Mouse (Mus musculus): ENCODE results near the gene Mapt.
A peak's percentile ranks its signal among the peaks of the same experiment; 100 is the strongest.

The Mapt gene

GRCm38 (mm10) chr11:104309377-104310225 lies 78.4 kb downstream of the Mapt start:
- DNase-seq (ENCODE audit: extremely low read depth, insufficient read length, low spot score): no peak

DNA sequence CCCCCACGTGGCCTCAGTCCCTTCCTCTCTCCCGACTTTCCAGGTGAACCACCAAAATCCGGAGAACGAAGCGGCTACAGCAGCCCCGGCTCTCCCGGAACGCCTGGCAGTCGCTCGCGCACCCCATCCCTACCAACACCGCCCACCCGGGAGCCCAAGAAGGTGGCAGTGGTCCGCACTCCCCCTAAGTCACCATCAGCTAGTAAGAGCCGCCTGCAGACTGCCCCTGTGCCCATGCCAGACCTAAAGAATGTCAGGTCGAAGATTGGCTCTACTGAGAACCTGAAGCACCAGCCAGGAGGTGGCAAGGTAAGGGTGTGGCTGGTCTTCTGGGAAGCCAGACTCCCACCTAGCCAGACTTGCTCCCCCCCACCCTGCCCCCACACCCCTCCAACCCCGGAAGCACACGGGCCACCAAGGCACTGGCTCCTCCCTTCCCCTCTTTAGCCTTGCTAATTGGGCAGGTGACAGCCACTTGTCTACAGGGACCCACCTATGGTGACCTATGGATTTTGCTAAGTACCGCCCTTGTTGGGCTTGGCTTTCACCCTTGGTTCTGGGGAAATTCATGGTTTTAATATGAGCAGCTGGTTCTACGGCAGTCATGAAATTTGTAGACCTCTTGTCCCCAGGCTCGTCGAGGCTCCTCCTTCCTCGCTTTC lies 79.2 kb downstream of the Mapt start:
- DNase-seq (ENCODE audit: extremely low read depth, insufficient read length, low spot score): no peak

GRCm38 (mm10) chr11:104311643-104312042 lies 80.5 kb downstream of the Mapt start:
- no peak for DNase-seq (ENCODE audit: extremely low read depth, insufficient read length, low spot score)

GRCm38 (mm10) chr11:104315703-104316102 lies 84.5 kb downstream of the Mapt start:
- DNase-seq (ENCODE audit: extremely low read depth, insufficient read length, low spot score): peak; percentile 60

DNA sequence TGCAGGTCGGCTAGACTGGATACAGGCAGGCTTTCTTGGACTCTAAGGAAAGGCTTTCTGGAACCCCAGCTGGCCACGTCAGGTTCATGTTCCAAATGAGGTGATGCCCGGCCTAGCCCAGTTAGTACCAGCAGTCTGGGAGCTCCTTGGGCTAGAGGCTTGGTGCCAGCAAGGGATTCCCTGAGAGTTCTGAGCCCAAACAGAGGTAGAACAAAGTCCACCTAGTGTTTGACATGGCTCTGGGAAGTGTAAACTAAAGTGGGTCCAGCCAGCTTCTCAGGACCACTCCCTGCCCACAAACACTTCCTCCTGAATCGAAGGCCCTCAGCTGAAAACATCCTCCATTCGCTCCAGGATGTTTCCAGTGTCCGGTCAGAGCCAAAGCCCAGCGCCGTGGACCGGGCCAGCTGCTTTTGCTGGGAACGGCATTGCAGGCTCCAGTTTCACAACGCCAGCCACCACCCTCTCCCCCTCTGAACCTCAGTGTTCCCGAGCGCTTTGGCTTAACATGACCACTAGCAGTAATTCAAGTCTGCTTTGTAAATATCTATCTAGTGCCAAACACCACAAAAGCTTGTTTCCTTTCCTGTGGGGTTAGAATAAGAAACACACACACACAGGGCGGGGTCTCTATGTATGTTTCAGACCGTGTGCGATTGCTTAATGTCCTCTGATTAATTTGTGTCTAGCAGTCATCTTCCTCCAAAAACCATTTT lies 85.7 kb downstream of the Mapt start:
- DNase-seq (ENCODE audit: extremely low read depth, insufficient read length, low spot score): peak; percentile 28

GRCm38 (mm10) chr11:104317631-104318030 lies 86.4 kb downstream of the Mapt start:
- DNase-seq (ENCODE audit: extremely low read depth, insufficient read length, low spot score): no peak

DNA sequence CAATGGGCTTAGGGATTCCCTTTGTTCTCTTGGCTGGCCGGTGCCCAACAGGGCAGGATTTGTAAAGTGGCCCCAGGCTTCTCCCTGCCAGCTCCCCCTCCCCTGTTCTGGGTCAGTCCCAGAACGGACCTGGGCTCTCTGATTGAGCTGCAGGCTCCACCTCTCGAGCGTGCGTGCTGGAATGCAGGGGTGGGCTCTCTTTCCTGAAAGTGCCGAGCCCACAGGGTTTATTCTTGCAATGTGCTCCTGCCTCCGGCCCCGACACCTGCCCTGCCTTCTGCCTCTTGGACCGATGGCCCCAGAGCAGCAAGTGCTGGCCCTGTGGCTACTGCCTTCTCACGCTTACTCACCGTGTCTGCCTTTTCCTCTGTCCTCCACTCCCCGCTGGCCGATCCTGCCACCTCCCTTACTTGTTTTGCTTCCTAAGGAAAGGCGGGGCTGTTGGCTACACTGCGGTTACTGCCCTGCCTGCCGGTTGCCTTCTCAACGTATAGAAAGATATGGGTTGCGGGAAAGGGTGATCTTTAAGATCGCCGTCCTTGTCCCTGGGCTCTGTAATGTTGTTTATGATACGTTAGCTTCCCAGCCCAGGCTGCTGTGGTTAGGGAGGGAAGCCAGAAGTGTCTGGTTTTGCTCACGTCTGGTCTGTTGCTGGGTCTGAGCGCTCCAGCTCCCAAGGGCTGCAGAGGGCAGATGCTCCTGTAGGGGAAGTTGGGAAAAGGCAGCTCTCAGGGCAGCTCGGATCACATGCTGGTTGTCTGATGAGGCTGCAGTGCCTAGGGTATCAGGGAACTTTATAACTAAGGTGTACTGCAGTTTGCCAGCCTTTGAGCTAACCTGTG lies 88.0 kb downstream of the Mapt start:
- peak; percentile 65 for DNase-seq (ENCODE audit: extremely low read depth, insufficient read length, low spot score)

- no peak for DNase-seq (ENCODE audit: extremely low read depth, insufficient read length, low spot score)
These were observed 89.3 kb downstream of the Mapt start for GRCm38 (mm10) chr11:104320511-104320910.

- DNase-seq (ENCODE audit: extremely low read depth, insufficient read length, low spot score): no peak
These were observed 91.0 kb downstream of the Mapt start for GRCm38 (mm10) chr11:104322142-104322541.

DNA sequence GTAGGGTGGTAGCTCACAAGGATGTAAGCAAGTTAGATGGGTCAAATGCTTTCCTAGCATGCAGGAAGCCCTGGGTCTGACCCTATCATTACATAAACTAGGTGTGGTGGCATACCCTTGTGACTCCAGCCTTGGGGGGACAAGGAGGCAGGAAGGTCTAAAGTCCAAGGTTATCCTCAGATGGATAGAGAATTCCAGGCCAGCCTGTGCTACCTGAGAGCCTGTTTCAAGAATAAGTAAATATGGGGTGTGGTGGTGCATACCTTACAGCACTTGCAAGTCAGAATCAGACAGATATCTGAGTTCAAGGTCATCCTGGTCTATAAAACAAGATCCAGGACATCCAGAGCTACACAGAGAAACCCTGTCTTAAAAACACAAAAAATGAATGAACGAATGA lies 96.3 kb downstream of the Mapt start:
- no peak for DNase-seq (ENCODE audit: extremely low read depth, insufficient read length, low spot score)

GRCm38 (mm10) chr11:104327946-104328345 lies 96.8 kb downstream of the Mapt start:
- DNase-seq (ENCODE audit: extremely low read depth, insufficient read length, low spot score): no peak

- DNase-seq (ENCODE audit: extremely low read depth, insufficient read length, low spot score): no peak
These were observed 98.2 kb downstream of the Mapt start for GRCm38 (mm10) chr11:104329185-104329926.

DNA sequence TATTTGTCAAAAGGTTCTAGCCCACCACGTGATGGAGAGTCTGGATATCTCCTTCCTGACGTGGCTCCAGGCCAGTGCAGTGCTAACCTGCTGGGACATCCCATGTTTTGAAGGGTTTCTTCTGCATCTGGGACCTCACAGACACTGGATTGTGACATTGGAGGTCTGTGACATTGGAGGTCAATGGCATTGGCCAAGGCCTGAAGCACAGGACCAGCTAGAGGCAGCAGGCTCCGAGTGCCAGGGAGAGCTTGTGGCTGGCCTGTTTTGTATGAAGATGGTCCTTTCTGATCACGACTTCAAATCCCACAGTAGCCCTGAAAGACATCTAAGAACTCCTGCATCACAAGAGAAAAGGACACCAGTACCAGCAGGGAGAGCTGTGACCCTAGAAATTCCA lies 99.0 kb downstream of the Mapt start:
- DNase-seq (ENCODE audit: extremely low read depth, insufficient read length, low spot score): no peak

DNA sequence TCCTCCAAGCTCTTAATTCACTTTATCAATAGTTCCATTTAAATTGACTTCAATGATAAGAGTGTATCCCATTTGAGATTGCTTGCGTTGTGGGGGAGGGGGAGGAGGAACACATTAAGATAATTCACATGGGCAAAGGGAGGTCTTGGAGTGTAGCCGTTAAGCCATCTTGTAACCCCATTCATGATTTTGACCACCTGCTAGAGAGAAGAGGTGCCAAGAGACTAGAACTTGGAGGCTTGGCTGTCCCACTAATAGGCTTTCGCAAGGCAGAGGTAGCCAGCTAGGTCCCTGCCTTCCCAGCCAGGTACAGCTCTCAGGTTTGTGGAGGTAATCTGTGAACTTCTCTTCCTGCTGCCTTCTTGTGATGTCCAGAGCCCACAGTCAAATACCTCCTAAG lies 100.0 kb downstream of the Mapt start:
- DNase-seq (ENCODE audit: extremely low read depth, insufficient read length, low spot score): no peak

DNA sequence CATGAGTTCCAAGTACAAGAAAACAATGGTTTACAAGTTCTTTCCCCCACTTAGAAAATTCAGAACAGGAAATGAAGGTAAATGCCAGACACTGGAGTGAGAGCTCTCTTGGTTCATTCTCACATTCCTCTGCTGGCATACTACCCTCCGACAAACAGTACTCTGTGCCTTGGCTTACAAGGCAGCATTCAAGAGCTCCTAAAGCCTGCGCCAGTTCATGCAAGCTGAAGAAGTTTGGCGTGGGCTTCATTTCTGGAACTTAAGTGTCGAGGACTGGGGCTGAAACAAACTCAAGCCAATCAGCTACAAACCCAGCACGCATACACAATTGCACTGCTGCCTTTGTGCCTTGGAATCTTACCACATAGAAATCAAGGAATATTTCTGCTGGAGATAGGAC lies 100.9 kb downstream of the Mapt start:
- DNase-seq (ENCODE audit: extremely low read depth, insufficient read length, low spot score): no peak

DNA sequence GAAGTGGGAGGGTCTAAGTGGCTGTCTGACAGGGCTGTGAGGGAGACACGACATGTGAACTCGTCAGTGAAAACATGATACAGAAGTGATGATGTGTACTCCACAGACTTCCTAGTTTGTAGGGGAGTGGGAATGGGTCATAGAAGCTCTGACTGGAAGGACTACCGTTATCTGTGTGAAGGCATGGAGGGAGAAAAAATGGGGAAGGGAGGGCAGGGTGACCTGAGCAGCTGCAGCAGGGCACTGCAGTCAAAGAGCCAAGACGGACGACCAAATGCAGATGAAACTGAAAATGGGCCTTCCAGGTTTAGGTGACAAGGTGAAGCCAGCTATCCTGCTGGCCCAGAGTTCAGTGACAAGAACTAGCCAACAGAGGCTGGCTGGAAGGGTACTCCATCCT lies 102.9 kb downstream of the Mapt start:
- no peak for DNase-seq (ENCODE audit: extremely low read depth, insufficient read length, low spot score)

GRCm38 (mm10) chr11:104334946-104335345 lies 103.8 kb downstream of the Mapt start:
- no peak for DNase-seq (ENCODE audit: extremely low read depth, insufficient read length, low spot score)

- DNase-seq (ENCODE audit: extremely low read depth, insufficient read length, low spot score): no peak
These were observed 115.7 kb downstream of the Mapt start for GRCm38 (mm10) chr11:104346931-104347330.

- DNase-seq (ENCODE audit: extremely low read depth, insufficient read length, low spot score): peak; percentile 66
These were observed 130.6 kb downstream of the Mapt start for GRCm38 (mm10) chr11:104361790-104362189.

- DNase-seq (ENCODE audit: extremely low read depth, insufficient read length, low spot score): no peak
These were observed 131.5 kb downstream of the Mapt start for GRCm38 (mm10) chr11:104362704-104363103.
